Mouse (Mus musculus) cerebellum, adult 2 months (tissue): Measurements from ENCODE around the gene Peak1.

Source experiments
- CTCF ChIP-seq: fragments of 200-500 bp; IDR thresholded peaks from 2 replicates; pipeline ENCODE4 v1.5.1; 2011; ENCODE audit warnings: low read depth, mild to moderate bottlenecking, control low read depth, low read length, moderate library complexity, borderline replicate concordance; ENCODE audit not compliant: insufficient read depth
- POLR2A ChIP-seq: fragments of 200-500 bp; IDR thresholded peaks from 2 replicates; pipeline ENCODE4 v1.6.1; 2011; ENCODE audit warnings: low read length, control low read depth, borderline replicate concordance; ENCODE audit not compliant: insufficient read depth

DNA sequence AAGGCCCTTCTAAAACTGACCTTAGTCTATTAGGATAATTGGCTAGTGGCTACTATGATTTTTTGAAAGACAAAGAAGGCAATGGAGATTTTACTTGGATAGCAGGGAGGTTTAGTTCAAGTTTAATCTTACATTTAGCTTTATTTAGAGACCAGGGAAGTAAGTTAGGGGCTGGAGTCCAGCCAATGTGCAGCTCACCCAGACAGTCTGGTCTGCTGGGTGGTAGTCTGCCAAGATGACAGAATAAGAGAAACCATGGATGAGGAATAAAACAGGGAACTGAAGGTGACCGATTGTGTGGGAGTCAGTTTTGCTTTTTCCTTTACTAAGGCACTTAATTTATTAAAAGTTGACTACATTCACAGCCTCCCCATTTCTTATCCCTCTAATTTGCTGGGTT is 200.5 kb downstream of the Peak1 start:
- TF ChIP-seq CTCF (no peak), POLR2A (no peak)
